Mouse (Mus musculus) CD4-positive helper T cell, adult 2 months (primary cell): Measurements from ENCODE around the gene Aaed1.

ENCODE experiments used
- DNase-seq: peaks from one replicate; pipeline ENCODE4 v3.0.0-alpha.2; 2012; ENCODE audit warnings: low read depth, missing footprints, low spot score

Aaed1 gene

DNA sequence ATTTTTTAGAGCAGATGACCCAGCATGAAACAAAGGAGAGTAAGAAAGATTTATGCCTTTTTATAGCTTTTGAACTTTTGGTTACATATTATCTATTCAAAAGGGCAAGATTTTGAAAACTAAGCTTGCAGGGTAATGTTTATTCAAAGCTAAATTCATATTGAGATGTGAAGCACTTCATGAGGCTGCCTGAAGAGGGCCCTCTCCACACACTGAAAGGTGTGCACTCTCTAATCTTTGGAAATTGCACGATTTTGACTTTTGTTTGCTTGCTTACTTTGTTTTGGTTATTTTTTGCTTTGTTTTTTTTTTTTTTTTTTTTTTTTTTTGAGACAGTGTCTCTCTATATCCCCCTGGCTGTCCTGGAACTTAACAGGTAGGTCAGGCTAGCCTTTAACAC, 62.1 kb downstream of the Aaed1 start:
- peak; percentile 65 for DNase-seq

GRCm38 (mm10) chr13:64248775-64249524, 63.6 kb downstream of the Aaed1 start:
- DNase-seq = peak; percentile 86

- peak; percentile 84 for DNase-seq
Observed at GRCm38 (mm10) chr13:64248161-64248774, 64.2 kb downstream of the Aaed1 start.

- no peak for DNase-seq
Observed at GRCm38 (mm10) chr13:64246106-64246505, 66.4 kb downstream of the Aaed1 start.

GRCm38 (mm10) chr13:64244685-64245261, 67.7 kb downstream of the Aaed1 start:
- no peak for DNase-seq

DNA sequence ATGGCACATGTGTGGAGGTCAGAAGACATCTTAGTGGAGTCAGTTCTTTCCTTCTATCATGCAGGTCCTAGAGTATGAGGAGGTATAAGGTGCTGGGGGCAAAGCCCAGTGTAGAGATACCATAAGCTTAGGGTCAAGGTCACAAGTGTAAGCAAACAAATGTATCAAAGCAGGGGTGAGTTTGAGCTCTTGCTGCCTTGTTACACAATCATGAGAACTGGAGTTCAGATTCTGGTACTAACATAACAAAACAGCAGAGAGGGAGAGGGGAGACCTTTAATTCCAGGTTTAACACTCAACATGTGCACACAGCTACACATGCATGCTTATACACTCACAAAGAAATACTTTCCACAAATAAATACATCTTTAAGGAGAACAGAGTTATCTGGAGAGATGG, 69.8 kb downstream of the Aaed1 start:
- no peak for DNase-seq

GRCm38 (mm10) chr13:64240626-64241025, 71.9 kb downstream of the Aaed1 start:
- DNase-seq = peak; percentile 20

- no peak for DNase-seq
Observed at GRCm38 (mm10) chr13:64237681-64238157, 74.8 kb downstream of the Aaed1 start.

- DNase-seq = no peak
Observed at GRCm38 (mm10) chr13:64237000-64237680, 75.4 kb downstream of the Aaed1 start.

GRCm38 (mm10) chr13:64235777-64236176, 76.7 kb downstream of the Aaed1 start:
- DNase-seq = no peak

DNA sequence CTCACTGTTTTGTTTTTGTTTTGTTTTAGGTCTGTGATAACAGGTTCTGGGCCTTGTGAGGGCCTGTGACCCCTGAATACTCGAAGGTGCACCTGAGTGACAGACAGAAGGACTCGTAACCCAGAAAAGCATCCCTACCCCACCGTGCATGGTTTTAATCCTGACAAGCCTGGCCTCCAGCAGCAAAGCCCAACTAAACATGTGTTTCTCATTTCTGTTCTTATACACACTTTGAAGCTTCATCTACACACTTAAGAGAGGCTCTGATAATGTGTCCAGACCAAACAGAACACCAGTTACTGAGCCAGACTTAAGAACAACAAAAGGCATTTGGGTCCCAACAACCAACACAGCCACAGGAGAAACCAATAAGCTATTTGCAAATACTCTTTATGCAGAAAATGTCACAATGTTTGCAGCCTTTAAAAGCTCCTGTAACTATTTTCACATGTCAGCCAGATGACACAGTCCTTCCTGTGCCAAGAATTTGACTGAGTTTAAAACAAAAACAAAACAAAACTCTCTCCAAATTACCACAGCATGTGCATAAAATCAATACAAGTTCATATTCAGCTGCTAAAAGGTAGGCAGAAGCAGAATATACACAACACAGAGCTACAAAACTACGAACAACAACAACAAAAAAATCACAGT, 77.3 kb downstream of the Aaed1 start:
- DNase-seq = no peak

DNA sequence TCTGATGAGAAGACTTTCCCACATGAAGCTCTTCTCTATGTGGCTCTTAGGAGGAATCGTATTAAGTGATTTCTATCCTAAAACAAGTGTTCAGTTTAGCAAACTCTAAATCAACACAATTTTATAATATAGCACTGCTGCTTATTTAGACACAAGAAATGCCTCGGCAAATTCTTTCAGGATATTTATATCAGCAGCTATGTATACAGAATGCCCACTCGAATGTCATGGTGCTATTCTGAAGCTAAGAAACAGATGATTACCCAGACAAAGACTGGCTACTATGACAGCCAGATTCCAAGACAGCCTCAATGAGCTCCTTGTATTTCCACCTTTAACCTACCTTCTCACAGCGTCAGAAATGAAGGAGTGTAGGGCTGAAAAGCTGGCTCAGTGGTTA, 79.4 kb downstream of the Aaed1 start:
- DNase-seq = no peak

- DNase-seq = no peak
Observed at GRCm38 (mm10) chr13:64226725-64227124, 85.8 kb downstream of the Aaed1 start.

- no peak for DNase-seq
Observed at GRCm38 (mm10) chr13:64225738-64226137, 86.8 kb downstream of the Aaed1 start.
